In genomic region chr10:95684782-95685555, GRCm38 (mm10) we compare ENCODE assay signal across 12 mouse cellular contexts. TPM values are rescaled to one million over a fixed set of nuclear protein-coding genes. Genes with fewer than 3 reads are reported as not detected.
A peak's percentile ranks its signal among the peaks of the same experiment; 100 is the strongest.
DNase-seq lines count a peak whose midpoint lies in the region; ATAC-seq and TF ChIP-seq lines count a peak whose summit lies in the region.
"Had no signal": no experiment of that assay in that cellular context is flagged by ENCODE, and none has a peak within 500 bp of the region (broad histone marks: within the 10 kb centered on the region; RNA-seq: fewer than 3 reads in every experiment).

No protein-coding gene starts in this region.

- WGBS in kidney, postnatal 0 days, result 45% methylated on average over 15 of the region's 15 CpGs
- 25% methylated on average over 15 of the region's 15 CpGs for WGBS in forebrain, embryonic 12.5 days
- 45% methylated on average over 15 of the region's 15 CpGs for WGBS in limb, embryonic 14.5 days

- H3K4me3 ChIP-seq in kidney, postnatal 0 days (replicated peaks; ENCODE audit: low read depth, low read length), result no peak overlapping the region
- no peak overlapping the region for H3K4me3 ChIP-seq in forebrain, embryonic 12.5 days (replicated peaks)
- H3K4me3 ChIP-seq in limb, embryonic 14.5 days (replicated peaks; ENCODE audit: low read length), result no peak overlapping the region
- H3K4me3 ChIP-seq: erythroblast, embryonic 14.5 days; limb, embryonic 15.5 days had no signal

- H3K36me3 ChIP-seq in kidney, postnatal 0 days (ENCODE audit: insufficient read depth, low read length), result no peaks in the 10 kb centered on the region
- no peaks in the 10 kb centered on the region for H3K36me3 ChIP-seq in forebrain, embryonic 12.5 days (replicated peaks)
- H3K36me3 ChIP-seq in limb, embryonic 14.5 days (ENCODE audit: control insufficient read depth, insufficient read depth, low read length), result no peaks in the 10 kb centered on the region
- H3K36me3 ChIP-seq: limb, embryonic 15.5 days had no signal

- intact Hi-C loops in gastrocnemius, postnatal 14 days (cut with DNase I; ENCODE audit: low total_unique reads), result no loop called here

- ATAC-seq in kidney, postnatal 0 days (replicated peaks; ENCODE audit: low FRiP score, low read depth), result no peak
- ATAC-seq in forebrain, embryonic 12.5 days (ENCODE audit: low FRiP score), result peak; percentile 73
- peak; percentile 65; the same call in 1 of the 2 replicates for ATAC-seq in limb, embryonic 14.5 days (ENCODE audit: low FRiP score, low read depth)
- ATAC-seq: intestine, postnatal 0 days had no signal

- H3K9me3 ChIP-seq in kidney, postnatal 0 days (replicated peaks; ENCODE audit: low read length), result no peaks in the 10 kb centered on the region
- no peaks in the 10 kb centered on the region for H3K9me3 ChIP-seq in forebrain, embryonic 12.5 days
- H3K9me3 ChIP-seq in limb, embryonic 14.5 days (ENCODE audit: control insufficient read depth, low read length), result no peaks in the 10 kb centered on the region
- H3K9me3 ChIP-seq: limb, embryonic 15.5 days had no signal

- no peak overlapping the region for H3K27ac ChIP-seq in kidney, postnatal 0 days
- H3K27ac ChIP-seq in forebrain, embryonic 12.5 days, result 0 out of 2 replicates have a peak overlapping the region, but pooled peaks have one; percentile 42
- H3K27ac ChIP-seq in limb, embryonic 14.5 days (replicated peaks; ENCODE audit: low read depth, low read length), result no peak overlapping the region
- H3K27ac ChIP-seq: limb, embryonic 15.5 days had no signal

- DNase-seq in kidney, postnatal 0 days (ENCODE audit: low spot score), result peak; percentile 46
- no peak for DNase-seq in kidney, postnatal 14 days
- peak; percentile 46 for DNase-seq in limb, embryonic 14.5 days (ENCODE audit: low spot score)
- peak; percentile 61 for DNase-seq in retina, postnatal 1 day
- DNase-seq in urinary bladder, postnatal 25 days (ENCODE audit: low spot score), result no peak
- no peak for DNase-seq in cerebellum, adult 9-10 months
- DNase-seq in gastrocnemius, postnatal 14 days, result no peak

- no peak for TF ChIP-seq POLR2A in limb, embryonic 14.5 days (IDR thresholded peaks at IDR 0.05; ENCODE audit: borderline replicate concordance, extremely low read depth, insufficient read depth, insufficient read length)

- no peaks in the 10 kb centered on the region for H3K27me3 ChIP-seq in kidney, postnatal 0 days (ENCODE audit: insufficient read depth, low read length)
- H3K27me3 ChIP-seq in forebrain, embryonic 12.5 days, result no peaks in the 10 kb centered on the region
- no peaks in the 10 kb centered on the region for H3K27me3 ChIP-seq in limb, embryonic 14.5 days (ENCODE audit: control insufficient read depth, insufficient read depth, low read length)
- H3K27me3 ChIP-seq: limb, embryonic 15.5 days had no signal

- no peak overlapping the region for H3K9ac ChIP-seq in kidney, postnatal 0 days (ENCODE audit: low read depth, low read length)
- no peak overlapping the region for H3K9ac ChIP-seq in forebrain, embryonic 12.5 days
- no peak overlapping the region for H3K9ac ChIP-seq in limb, embryonic 14.5 days (ENCODE audit: low read depth, low read length, severe bottlenecking)
- H3K9ac ChIP-seq: limb, embryonic 15.5 days had no signal

- H3K4me1 ChIP-seq in kidney, postnatal 0 days (replicated peaks; ENCODE audit: insufficient read depth, low read length), result no peaks in the 10 kb centered on the region
- H3K4me1 ChIP-seq in forebrain, embryonic 12.5 days, result peaks cover 18% of the 10 kb centered on the region
- H3K4me1 ChIP-seq in limb, embryonic 14.5 days (ENCODE audit: control insufficient read depth, insufficient read depth, low read length), result peaks cover 9% of the 10 kb centered on the region

- no peak overlapping the region for H3K4me2 ChIP-seq in kidney, postnatal 0 days (ENCODE audit: low read length)
- H3K4me2 ChIP-seq in forebrain, embryonic 12.5 days, result no peak overlapping the region
- no peak overlapping the region for H3K4me2 ChIP-seq in limb, embryonic 14.5 days (replicated peaks; ENCODE audit: low read depth, low read length, severe bottlenecking)
- H3K4me2 ChIP-seq: limb, embryonic 15.5 days had no signal

- no peak; the same call in 1 of the 2 replicates for TF ChIP-seq CTCF in kidney, postnatal 0 days (IDR thresholded peaks at IDR 0.05; ENCODE audit: low read depth)

RNA-seq across cellular contexts. Expression of gene Anapc15-ps, which starts 11.7 kb away (rescaled TPM):
- polyA plus RNA-seq in kidney, postnatal 0 days (2015; fragmentation: Nextera tagmentation; extraction: Ambion mirVana), result not detected in 2 replicates
- polyA plus RNA-seq in forebrain, embryonic 12.5 days (2016; fragmentation: Nextera tagmentation; extraction: Ambion mirVana), result not detected in 2 replicates
- 0.31 TPM in 1 of 2 replicates, not detected in the other for polyA plus RNA-seq in limb, embryonic 14.5 days (2012; rRNA removed)
- not detected in 2 replicates for polyA plus RNA-seq in limb, embryonic 14.5 days (2014; fragmentation: Nextera tagmentation; extraction: Ambion mirVana)
- not detected for total RNA-seq in gastrocnemius, postnatal 14 days (2021)
- polyA plus RNA-seq: erythroblast, embryonic 14.5 days; intestine, postnatal 0 days; limb, embryonic 15.5 days; testis, adult 2 months had no signal

Comparison
In these comparisons a context has a peak if more than half of its experiments do, and no peak if none do; other contexts are left out.
1. DNase-seq: peak in kidney, postnatal 0 days (single experiment), limb, embryonic 14.5 days (single experiment) and retina, postnatal 1 day (single experiment); none in kidney, postnatal 14 days (single experiment), urinary bladder, postnatal 25 days (single experiment), cerebellum, adult 9-10 months (single experiment) and gastrocnemius, postnatal 14 days (single experiment).